Mouse (Mus musculus) thymus, postnatal 10 days (tissue): ENCODE measurements around the gene Gm20905.
"Not testable (repeated sequence)": the region's sequence is repeated elsewhere in the genome, so short reads cannot be mapped to it uniquely, and the experiment has no call there.

ENCODE experiments used
- DNase-seq, 2 experiments: peaks; one replicate each; pipeline ENCODE4 v3.0.0; 2021; ENCODE audit warnings: low spot score in 2 of 2

Gm20905 gene

DNA sequence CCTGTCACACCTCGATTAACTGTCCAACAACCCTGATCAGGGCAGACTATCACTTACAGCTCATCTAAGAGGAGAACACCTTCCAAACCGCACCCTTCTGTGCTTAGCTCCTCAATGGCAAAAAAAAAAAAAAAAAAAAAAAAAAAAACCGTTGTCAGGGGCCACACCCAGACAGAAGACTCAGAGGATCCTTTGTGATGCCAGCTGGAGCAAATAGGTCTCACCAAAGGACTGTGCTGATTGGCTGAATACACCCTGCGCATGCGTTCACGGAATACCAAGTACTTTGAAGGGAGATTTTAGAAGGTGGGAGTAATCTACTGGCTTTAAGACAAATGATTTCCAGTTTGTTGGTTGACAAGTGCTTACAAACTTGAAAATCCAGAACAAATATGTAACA is at the start of gene Gm20905:
Gm20905 (minus strand) TSS at position 101 of the 400 bp plus-strand sequence.
- DNase-seq, result not testable (repeated sequence)
